Mouse (Mus musculus) CH12.LX (cell line): ENCODE measurements around the gene Rtn2. TPM values are rescaled to one million over a fixed set of nuclear protein-coding genes. Genes with fewer than 3 reads are reported as not detected.

Experiments
- DNase-seq: peaks from one replicate; pipeline ENCODE4 v3.0.0-alpha.2; 2013; ENCODE audit errors: extremely low read depth
- H3K27ac ChIP-seq: 2 replicates; pipeline ENCODE4 v1.5.1; 2012; ENCODE audit warnings: low read depth, mild to moderate bottlenecking, control low read depth, moderate library complexity; ENCODE audit not compliant: insufficient read depth
- H3K27me3 ChIP-seq: replicated peaks from 2 replicates; pipeline ENCODE3; 2012; ENCODE audit warnings: inconsistent platforms
- H3K36me3 ChIP-seq, 2 experiments: replicated peaks in 1 of 2; 2 replicates each; pipeline versions ENCODE3 to v1.6.1; 2012; ENCODE audit warnings: inconsistent platforms in 1 of 2, low read length in 1 of 2, mild to moderate bottlenecking in 1 of 2, mixed read lengths in 1 of 2, moderate library complexity in 1 of 2; ENCODE audit not compliant: control insufficient read depth in 1 of 2, insufficient read depth in 1 of 2
- H3K4me1 ChIP-seq, 2 experiments: 2 replicates each; pipeline ENCODE4 v1.6.1; 2012; ENCODE audit warnings: inconsistent platforms in 1 of 2, moderate library complexity in 1 of 2; ENCODE audit not compliant: insufficient read depth in 2 of 2, control insufficient read depth in 1 of 2
- H3K4me2 ChIP-seq: 2 replicates; pipeline ENCODE4 v1.6.1; 2012; ENCODE audit warnings: low read depth, mild to moderate bottlenecking, control low read depth; ENCODE audit not compliant: poor library complexity, insufficient read depth, severe bottlenecking
- H3K4me3 ChIP-seq, 3 experiments: fragments of 150-350 bp in 1 of 3; sonication (generic) in 1 of 3; replicated peaks in 1 of 3; 2 replicates each; pipeline versions ENCODE3 to v1.5.1; 2011 to 2012; ENCODE audit warnings: low read depth in 2 of 3, low read length in 2 of 3, mild to moderate bottlenecking in 2 of 3, moderate library complexity in 2 of 3, control low read depth in 1 of 3, improper control_type of control experiment in 1 of 3, inconsistent platforms in 1 of 3, mixed read lengths in 1 of 3; ENCODE audit not compliant: poor library complexity in 1 of 3
- H3K79me2 ChIP-seq: replicated peaks from 2 replicates; pipeline ENCODE4 v1.6.1; 2012; ENCODE audit warnings: mild to moderate bottlenecking, moderate library complexity; ENCODE audit not compliant: control insufficient read depth, poor library complexity, insufficient read depth, severe bottlenecking; ENCODE audit errors: extremely low read depth
- H3K9ac ChIP-seq: 2 replicates; pipeline ENCODE4 v1.6.1; 2012; ENCODE audit warnings: low read depth, mild to moderate bottlenecking, control low read depth, moderate library complexity; ENCODE audit not compliant: insufficient read depth
- H3K9me3 ChIP-seq: replicated peaks from 2 replicates; pipeline ENCODE3; 2012; ENCODE audit warnings: low read length, inconsistent platforms, mixed read lengths
- CTCF ChIP-seq, 2 experiments: IDR thresholded peaks in 1 of 2; conservative IDR thresholded peaks in 1 of 2; 2 replicates each; pipeline ENCODE4 v1.5.1; 2011 to 2012; ENCODE audit warnings: low read depth in 2 of 2, low read length in 2 of 2, improper control_type of control experiment in 1 of 2, inconsistent platforms in 1 of 2, mild to moderate bottlenecking in 1 of 2, moderate library complexity in 1 of 2
- E2F4 ChIP-seq: IDR thresholded peaks from 2 replicates; pipeline ENCODE4 v1.6.1; 2011; ENCODE audit warnings: low read depth, low read length, improper control_type of control experiment; ENCODE audit not compliant: insufficient replicate concordance
- ELF1 ChIP-seq: IDR thresholded peaks from 2 replicates; pipeline ENCODE4 v1.6.1; 2014; ENCODE audit warnings: low read depth, mild to moderate bottlenecking, inconsistent platforms, low read length, improper control_type of control experiment
- ETS1 ChIP-seq: conservative IDR thresholded peaks from 2 replicates; pipeline ENCODE4 v1.6.1; 2012; ENCODE audit warnings: low read depth, mild to moderate bottlenecking, inconsistent platforms, low read length, improper control_type of control experiment, moderate library complexity
- HCFC1 ChIP-seq: IDR thresholded peaks from 2 replicates; pipeline ENCODE4 v1.6.1; 2012; ENCODE audit warnings: low read depth, mild to moderate bottlenecking, inconsistent platforms, low read length, improper control_type of control experiment
- JUND ChIP-seq: conservative IDR thresholded peaks from 2 replicates; pipeline ENCODE4 v1.6.1; 2011; ENCODE audit warnings: low read depth, low read length, improper control_type of control experiment
- MAFK ChIP-seq: IDR thresholded peaks from 2 replicates; pipeline ENCODE4 v1.6.1; 2011; ENCODE audit warnings: low read length, improper control_type of control experiment; ENCODE audit not compliant: insufficient replicate concordance
- MAX ChIP-seq: IDR thresholded peaks from 2 replicates; pipeline ENCODE4 v1.6.1; 2011; ENCODE audit warnings: low read length, improper control_type of control experiment
- MAZ ChIP-seq: IDR thresholded peaks from 2 replicates; pipeline ENCODE4 v1.6.1; 2012; ENCODE audit warnings: low read depth, mild to moderate bottlenecking, inconsistent platforms, low read length, improper control_type of control experiment, moderate library complexity
- MEF2A ChIP-seq: IDR thresholded peaks from 2 replicates; pipeline ENCODE4 v1.6.1; 2014; ENCODE audit warnings: low read depth, mild to moderate bottlenecking, inconsistent platforms, low read length, improper control_type of control experiment, borderline replicate concordance
- MXI1 ChIP-seq: IDR thresholded peaks from 2 replicates; pipeline ENCODE4 v1.6.1; 2011; ENCODE audit warnings: mild to moderate bottlenecking, low read depth, low read length, improper control_type of control experiment
- MYC ChIP-seq: IDR thresholded peaks from 2 replicates; pipeline ENCODE4 v1.6.1; 2011; ENCODE audit warnings: low read depth, mild to moderate bottlenecking, improper control_type of control experiment, low read length
- NELFE ChIP-seq: IDR thresholded peaks from 2 replicates; pipeline ENCODE4 v1.6.1; 2011; ENCODE audit warnings: low read depth, low read length, improper control_type of control experiment
- PAX5 ChIP-seq: IDR thresholded peaks from 2 replicates; pipeline ENCODE4 v1.6.1; 2012; ENCODE audit warnings: low read length, inconsistent platforms, mixed read lengths
- POLR2A ChIP-seq: IDR thresholded peaks from 2 replicates; pipeline ENCODE4 v1.6.1; 2011; ENCODE audit warnings: low read depth, mild to moderate bottlenecking, improper control_type of control experiment, low read length
- RCOR1 ChIP-seq: conservative IDR thresholded peaks from 2 replicates; pipeline ENCODE4 v1.6.1; 2012; ENCODE audit warnings: low read depth, mild to moderate bottlenecking, inconsistent platforms, low read length, improper control_type of control experiment
- SMC3 ChIP-seq: IDR thresholded peaks from 2 replicates; pipeline ENCODE4 v1.6.1; 2011; ENCODE audit warnings: low read depth, low read length, improper control_type of control experiment
- TCF12 ChIP-seq: IDR thresholded peaks from 2 replicates; pipeline ENCODE4 v1.6.1; 2014; ENCODE audit warnings: low read depth, mild to moderate bottlenecking, inconsistent platforms, low read length, improper control_type of control experiment
- ZC3H11A ChIP-seq: IDR thresholded peaks from 2 replicates; pipeline ENCODE4 v1.6.1; 2012; ENCODE audit warnings: low read depth, mild to moderate bottlenecking, inconsistent platforms, low read length, improper control_type of control experiment
- ZMIZ1 ChIP-seq: IDR thresholded peaks from 2 replicates; pipeline ENCODE4 v1.6.1; 2012; ENCODE audit warnings: low read depth, mild to moderate bottlenecking, inconsistent platforms, low read length, improper control_type of control experiment
- dilution Hi-C: fragments of 300-500 bp; cut with MboI; formaldehyde crosslinking; loops from 2 replicates; pipeline ENCODE4 v1.14.3; 2020; ENCODE audit warnings: low sequenced_read_pairs; ENCODE audit not compliant: extremely low pct_unique_long_range_greater_than_20kb, extremely low pct_ligation_motif_present
- in situ Hi-C: fragments of 300-500 bp; cut with MboI; formaldehyde crosslinking; loops from 3 replicates; pipeline ENCODE4 v1.14.3; 2019; ENCODE audit warnings: low sequenced_read_pairs, low pct_ligation_motif_present, low pct_unique_long_range_greater_than_20kb, mixed read lengths
- polyA plus RNA-seq: library from polyadenylated mRNA; unstranded; fragments of >175 nt; gene quantifications from 2 replicates; pipeline ENCODE4 v1.2.1, GENCODE M21; 2012; ENCODE audit warnings: low read depth; ENCODE audit not compliant: insufficient read length
- total RNA-seq, 2 experiments: library from RNA; depleted of rRNA; stranded (reverse); fragments of 300-350 nt in 1 of 2; fragments of >200 nt in 1 of 2; gene quantifications; 2 replicates each; pipeline ENCODE4 v1.2.3; 2012 to 2014

Rtn2 gene
- total and polyA plus RNA-seq, 3 experiments, result 0.56 to 0.76 (median 0.72) TPM

DNA sequence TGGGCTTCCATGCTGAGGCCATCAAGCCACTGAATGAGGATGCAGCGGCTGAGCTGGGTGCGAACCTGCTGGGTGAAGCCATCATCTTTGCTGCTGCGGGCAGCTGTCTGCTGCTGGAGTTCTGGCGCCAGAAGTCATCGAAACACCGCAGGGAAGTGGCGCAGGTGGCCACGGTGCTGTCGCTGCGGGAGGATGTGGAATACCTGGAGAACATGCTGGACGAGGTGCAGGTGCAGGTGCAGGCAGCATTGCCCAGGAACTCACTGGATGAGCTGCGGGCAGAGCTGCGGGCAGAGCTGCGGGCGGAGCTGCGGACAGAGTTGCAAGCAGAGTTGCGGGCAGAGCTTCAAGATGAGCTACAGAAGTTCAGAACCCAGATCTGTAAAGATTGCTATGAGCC, 27.0 kb upstream of the Rtn2 start:
- no peaks in the 10 kb centered on the region for H3K27me3 ChIP-seq
- no peak overlapping the region for H3K9ac ChIP-seq
- peaks cover 2 to 24% of the 10 kb centered on the region in 2 experiments; a peak in 3 of 4 replicates for H3K4me1 ChIP-seq
- in situ Hi-C loops (no loop called here), dilution Hi-C loops (no loop called here)
- H3K4me2 ChIP-seq, result no peak overlapping the region
- H3K9me3 ChIP-seq, result no peaks in the 10 kb centered on the region
- no peak overlapping the region for H3K27ac ChIP-seq
- TF ChIP-seq ETS1, result no peak
- TF ChIP-seq SMC3, result no peak
- no peak for TF ChIP-seq ZMIZ1
- no peak for TF ChIP-seq MYC
- no peak for TF ChIP-seq HCFC1
- TF ChIP-seq MAFK, result no peak
- no peak for TF ChIP-seq RCOR1
- no peak for TF ChIP-seq MAZ
- TF ChIP-seq ELF1, result no peak
- no peak for TF ChIP-seq NELFE
- TF ChIP-seq PAX5, result no peak
- TF ChIP-seq MEF2A, result no peak
- H3K36me3 ChIP-seq, result peaks cover 46 to 79% of the 10 kb centered on the region in 2 experiments
- no peak for DNase-seq
- no peaks in the 10 kb centered on the region for H3K79me2 ChIP-seq
- no peak overlapping the region for H3K4me3 ChIP-seq

DNA sequence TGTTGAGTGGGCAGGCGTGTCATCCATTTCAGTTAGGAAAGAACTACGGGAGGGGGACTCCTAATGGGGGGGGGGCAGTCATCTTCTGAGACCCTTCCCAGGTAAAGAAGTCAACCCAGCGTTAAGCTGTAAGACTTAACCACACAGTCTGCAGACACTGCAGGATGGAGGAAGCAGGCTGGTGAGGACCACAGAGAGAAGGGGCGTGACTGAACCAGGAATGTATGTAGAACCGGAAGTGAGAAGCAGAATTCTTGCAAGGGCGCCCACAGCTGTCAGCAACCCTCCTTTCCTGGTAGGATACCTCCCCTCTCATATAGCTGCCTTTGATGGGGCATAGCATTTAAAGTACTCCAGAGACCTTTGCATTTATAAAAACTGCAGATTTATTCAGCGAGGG, 25.9 kb upstream of the Rtn2 start:
- dilution Hi-C loops, result no loop called here
- in situ Hi-C loops, result no loop called here
- no peaks in the 10 kb centered on the region for H3K27me3 ChIP-seq

More for the DNA sequence above, 25.9 kb upstream of the Rtn2 start:
- Histone ChIP-seq H3K4me2 (no peak overlapping the region), H3K4me1 (peaks cover 2 to 24% of the 10 kb centered on the region in 2 experiments; a peak in 3 of 4 replicates), H3K27ac (no peak overlapping the region), H3K9ac (no peak overlapping the region), H3K79me2 (no peaks in the 10 kb centered on the region), H3K9me3 (no peaks in the 10 kb centered on the region), H3K4me3 (no peak overlapping the region), H3K36me3 (peaks cover 55 to 84% of the 10 kb centered on the region in 2 experiments)
- TF ChIP-seq ELF1, result no peak
- TF ChIP-seq ZC3H11A, result no peak
- no peak for TF ChIP-seq E2F4
- no peak for TF ChIP-seq JUND
- no peak for TF ChIP-seq MAZ
- no peak for TF ChIP-seq MYC
- TF ChIP-seq HCFC1, result no peak
- no peak for TF ChIP-seq MAX
- no peak for TF ChIP-seq PAX5
- TF ChIP-seq MAFK, result no peak
- TF ChIP-seq MXI1, result no peak
- TF ChIP-seq CTCF (conservative IDR thresholded peaks at IDR 0.05 in 1 of 2, IDR thresholded peaks at IDR 0.05 in 1 of 2; ENCODE audit: low read depth in 2 of 2, low read length in 2 of 2), result no peak
- TF ChIP-seq SMC3, result no peak
- no peak for TF ChIP-seq POLR2A
- TF ChIP-seq ZMIZ1, result no peak
- no peak for TF ChIP-seq TCF12
- DNase-seq, result no peak
